Mouse (Mus musculus) Patski (cell line): ENCODE data around the gene Kctd3. TPM values are rescaled to one million over a fixed set of nuclear protein-coding genes. Genes with fewer than 3 reads are reported as not detected.
A peak's percentile ranks its signal among the peaks of the same experiment; 100 is the strongest.

Source experiments
- ATAC-seq: fragments of 100-300 bp; one replicate; pipeline ENCODE4 v1.8.0; 2021
- CTCF ChIA-PET: fragments of 350-600 bp; sonication (Branson Sonifier 250); formaldehyde crosslinking; loops from one replicate; lab custom pipeline; 2022; ENCODE audit warnings: inconsistent platforms; lab: Charles Lee
- POLR2A ChIA-PET: fragments of 350-600 bp; sonication (Branson Sonifier 250); formaldehyde crosslinking; loops from one replicate; lab custom pipeline; 2022; ENCODE audit warnings: antibody characterized with exemption, inconsistent platforms; lab: Charles Lee
- DNase-seq: peaks from one replicate; pipeline ENCODE4 v3.0.0-alpha.2; 2011; ENCODE audit warnings: low read depth, low spot score
- H3K27me3 ChIP-seq: fragments of 371-371 bp; one replicate; pipeline ENCODE4 v1.5.1; 2021
- CTCF ChIP-seq: fragments of 100-300 bp; IDR thresholded peaks from one replicate; pipeline ENCODE4 v1.5.1; 2021
- in situ Hi-C: fragments of 300-500 bp; cut with MboI; formaldehyde crosslinking; loops from 3 replicates; pipeline ENCODE4 v1.11.1; 2018; ENCODE audit warnings: low pct_unique_long_range_greater_than_20kb, mixed read lengths
- polyA plus RNA-seq: library from polyadenylated mRNA; unstranded; gene quantifications from one replicate; pipeline ENCODE4 v1.2.3, GENCODE M21; 2021

The Kctd3 gene
- polyA plus RNA-seq, 1 experiment from 2014 or later: 34.8 TPM

DNA sequence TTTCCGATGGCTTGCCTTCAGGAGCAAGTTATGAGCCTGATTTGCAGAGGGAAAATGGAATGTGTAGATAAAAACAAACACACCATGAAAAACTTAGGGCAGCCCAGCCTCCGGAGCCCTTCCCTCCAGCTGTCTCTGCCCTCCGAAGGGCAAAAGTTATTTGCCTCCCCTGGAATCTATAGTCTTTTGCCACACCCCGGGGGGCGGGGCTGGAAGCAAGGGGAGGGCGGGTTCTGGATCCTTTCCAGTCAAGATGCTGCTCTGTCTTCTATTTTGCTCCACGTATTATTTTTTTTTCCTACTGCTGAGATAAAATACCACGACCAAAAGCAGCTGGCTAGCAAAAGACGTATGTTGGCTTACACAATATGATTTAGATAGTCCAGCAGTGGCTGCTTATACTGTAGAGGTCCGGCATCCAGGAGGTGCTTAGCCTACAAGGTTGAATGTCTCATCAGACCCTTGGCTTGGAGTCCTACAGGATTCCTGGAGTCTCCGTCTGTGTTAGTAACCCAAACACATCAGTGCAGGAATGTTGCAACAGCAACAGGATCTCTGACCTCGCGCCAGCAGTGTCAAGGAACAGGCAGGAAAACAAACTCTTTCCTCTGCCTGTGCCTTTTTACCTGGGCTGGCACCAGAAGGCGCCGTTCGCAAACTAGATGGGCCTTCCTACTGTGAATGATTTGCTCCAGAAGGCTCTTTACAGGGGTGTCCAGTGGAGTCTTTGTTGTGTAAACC is 5.4 kb upstream of the Kctd3 start:
- in situ Hi-C loops: loop anchor here (25.0 kb wide), 2 partner anchors 924 to 1874 kb away; no protein-coding TSS in a partner anchor
- TF ChIP-seq CTCF: no peak
- DNase-seq (no peak), ATAC-seq (peak; percentile 42)
- H3K27me3 ChIP-seq: no peaks in the 10 kb centered on the region
- ChIA-PET POLR2A (no interaction called here), CTCF (no interaction called here)

DNA sequence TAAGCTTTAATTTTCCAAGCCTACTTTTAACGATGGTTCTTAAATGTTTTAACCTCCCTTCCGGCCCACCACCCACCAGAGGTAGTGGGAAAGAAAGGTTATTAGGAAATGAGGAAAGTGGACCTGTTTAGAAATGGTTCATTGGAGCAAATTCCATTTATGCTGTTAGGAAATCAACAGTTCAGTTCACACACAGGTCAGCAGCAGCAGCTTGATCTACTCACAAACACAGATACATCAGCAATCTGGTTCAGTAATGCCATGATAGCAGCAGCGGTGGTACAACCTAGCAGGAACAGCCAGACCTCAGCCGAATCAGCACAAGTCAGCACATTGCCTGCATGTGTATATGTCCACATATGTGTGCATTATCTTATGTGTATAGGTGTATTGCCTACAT is 3.0 kb upstream of the Kctd3 start:
- ATAC-seq: no peak
- CTCF ChIA-PET: no interaction called here
- TF ChIP-seq CTCF: no peak
- DNase-seq: no peak
- H3K27me3 ChIP-seq: no peaks in the 10 kb centered on the region
- POLR2A ChIA-PET: no interaction called here
- in situ Hi-C loops: loop anchor here (25.0 kb wide), 2 partner anchors 927 to 1877 kb away; no protein-coding TSS in a partner anchor

DNA sequence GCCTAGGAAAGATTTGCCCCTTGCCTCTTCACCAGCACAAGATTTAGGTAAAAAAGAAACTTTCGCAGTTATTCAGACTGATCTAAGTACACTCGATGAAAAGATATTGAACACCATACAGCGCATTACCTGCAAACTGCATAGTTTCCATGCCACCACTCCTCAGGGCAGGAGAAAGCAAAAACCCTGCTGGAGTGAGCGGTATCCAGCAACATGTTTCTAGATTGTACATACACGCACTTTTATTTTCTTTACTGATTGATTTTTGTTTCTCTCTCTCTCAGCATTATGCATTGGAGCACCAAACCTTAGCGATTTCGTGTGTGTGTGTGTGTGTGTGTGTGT is 311 bp upstream of the Kctd3 start:
- POLR2A ChIA-PET: interaction anchor here (0.9 to 1.1 kb wide), 2 partner anchors 12 to 31 kb away, joined by 4 to 12 read pairs; no protein-coding TSS in a partner anchor
- CTCF ChIA-PET: interaction anchor here (1.8 kb wide), 1 partner anchor 15 kb away, joined by 6 read pairs; no protein-coding TSS in a partner anchor
- in situ Hi-C loops: loop anchor here (25.0 kb wide), 2 partner anchors 929 to 1879 kb away; no protein-coding TSS in a partner anchor
- peak; percentile 42 for ATAC-seq
- no peak for TF ChIP-seq CTCF
- H3K27me3 ChIP-seq: no peaks in the 10 kb centered on the region
- DNase-seq: no peak

DNA sequence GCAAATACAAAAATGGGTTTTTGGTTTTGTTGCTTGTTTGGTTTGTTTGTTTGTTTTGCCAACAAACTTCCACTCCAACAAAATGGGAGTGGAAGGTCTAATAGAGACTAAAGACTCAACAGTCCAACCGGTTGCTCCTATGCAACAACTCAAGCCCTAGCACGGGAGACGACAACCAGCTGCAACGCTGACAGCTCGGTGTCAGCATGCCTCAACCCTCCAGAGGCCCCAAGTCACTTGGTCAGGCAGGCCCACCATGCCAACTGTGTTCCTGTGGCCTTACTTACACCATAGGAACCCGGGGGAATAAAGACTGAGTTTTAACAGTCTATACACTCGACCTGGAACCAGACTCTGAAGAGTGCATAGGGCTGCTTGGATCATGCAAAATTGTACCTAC is 815 bp downstream of the Kctd3 start:
- no peaks in the 10 kb centered on the region for H3K27me3 ChIP-seq
- no peak for DNase-seq
- peak; percentile 32 for ATAC-seq
- POLR2A ChIA-PET: interaction anchor here (1.1 kb wide), 1 partner anchor 30 kb away, joined by 12 read pairs; no protein-coding TSS in a partner anchor
- CTCF ChIA-PET: interaction anchor here (1.8 kb wide), 1 partner anchor 17 kb away, joined by 6 read pairs; no protein-coding TSS in a partner anchor
- in situ Hi-C loops: loop anchor here (25.0 kb wide), 2 partner anchors 930 to 1880 kb away; no protein-coding TSS in a partner anchor
- no peak for TF ChIP-seq CTCF

DNA sequence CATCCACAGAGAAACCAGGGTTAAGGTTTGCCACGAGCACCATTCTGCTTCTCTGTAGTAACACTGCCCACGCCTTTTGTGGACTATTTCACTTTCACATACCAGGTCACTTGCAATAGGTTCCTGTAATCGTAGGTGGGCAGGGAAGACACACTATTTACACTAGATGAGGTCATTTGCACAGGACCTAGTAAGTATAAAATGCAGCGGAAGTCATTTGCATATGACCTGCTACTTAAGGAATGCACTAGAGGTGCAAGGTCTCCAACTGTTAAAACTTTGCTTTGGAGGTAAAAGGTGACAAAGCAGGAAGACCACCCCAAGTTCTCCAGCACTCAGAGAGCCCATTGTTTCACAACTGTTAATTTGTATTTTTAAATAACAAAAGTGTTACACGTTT is 1.4 kb downstream of the Kctd3 start:
- DNase-seq (no peak), ATAC-seq (peak; percentile 7)
- POLR2A ChIA-PET: no interaction called here
- CTCF ChIA-PET: no interaction called here
- TF ChIP-seq CTCF: no peak
- no peaks in the 10 kb centered on the region for H3K27me3 ChIP-seq
- in situ Hi-C loops: loop anchor here (25.0 kb wide), 2 partner anchors 931 to 1881 kb away; no protein-coding TSS in a partner anchor

DNA sequence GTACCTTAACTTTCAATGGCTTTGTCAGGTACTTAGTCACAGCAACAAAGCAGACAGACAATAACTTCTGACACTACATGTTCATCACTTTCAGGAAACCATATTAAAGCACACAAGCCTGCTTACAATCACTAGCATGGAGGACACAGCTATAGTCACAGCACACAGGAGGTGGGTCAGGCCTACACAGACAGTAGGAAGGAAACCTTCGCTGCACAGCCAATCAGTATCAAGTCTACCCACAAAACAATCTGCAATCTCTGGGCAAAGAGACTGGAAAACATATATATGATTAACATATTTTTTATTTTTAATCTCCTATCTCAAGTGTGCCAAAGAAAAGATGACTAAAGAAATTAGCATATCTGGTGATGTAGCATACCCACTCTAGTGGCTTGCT is 2.9 kb downstream of the Kctd3 start:
- ChIA-PET CTCF (interaction anchor here (0.7 kb wide), 1 partner anchor 9 kb away, joined by 3 read pairs; no protein-coding TSS in a partner anchor), POLR2A (no interaction called here)
- TF ChIP-seq CTCF: no peak
- in situ Hi-C loops: loop anchor here (25.0 kb wide), 2 partner anchors 933 to 1883 kb away; no protein-coding TSS in a partner anchor
- H3K27me3 ChIP-seq: no peaks in the 10 kb centered on the region
- no peak for ATAC-seq
- DNase-seq: no peak

DNA sequence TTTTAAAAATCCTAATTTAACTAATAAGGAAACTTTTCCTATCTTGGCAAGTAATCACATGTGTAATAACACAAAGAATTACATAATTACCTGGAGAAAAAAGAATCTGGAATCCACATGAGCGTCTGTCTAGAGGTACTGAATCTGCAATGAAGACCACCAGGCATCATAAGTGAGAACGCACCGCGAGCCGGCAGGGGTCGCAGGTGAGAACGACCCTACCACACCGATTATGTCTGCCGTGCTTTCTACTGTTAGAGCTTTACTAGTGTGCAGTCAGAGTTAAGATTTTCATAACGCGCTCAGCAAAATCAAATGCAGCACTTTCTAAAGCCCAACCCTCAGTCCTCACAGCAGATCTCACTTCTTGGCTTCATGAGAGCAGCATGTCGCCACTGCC is 5.8 kb downstream of the Kctd3 start:
- CTCF ChIA-PET: interaction anchor here (1.1 kb wide), 1 partner anchor 8 kb away, joined by 6 read pairs; no protein-coding TSS in a partner anchor
- ATAC-seq (no peak), DNase-seq (no peak)
- POLR2A ChIA-PET: no interaction called here
- H3K27me3 ChIP-seq: no peaks in the 10 kb centered on the region
- TF ChIP-seq CTCF: no peak
- in situ Hi-C loops: loop anchor here (25.0 kb wide), 2 partner anchors 935 to 1885 kb away; no protein-coding TSS in a partner anchor

DNA sequence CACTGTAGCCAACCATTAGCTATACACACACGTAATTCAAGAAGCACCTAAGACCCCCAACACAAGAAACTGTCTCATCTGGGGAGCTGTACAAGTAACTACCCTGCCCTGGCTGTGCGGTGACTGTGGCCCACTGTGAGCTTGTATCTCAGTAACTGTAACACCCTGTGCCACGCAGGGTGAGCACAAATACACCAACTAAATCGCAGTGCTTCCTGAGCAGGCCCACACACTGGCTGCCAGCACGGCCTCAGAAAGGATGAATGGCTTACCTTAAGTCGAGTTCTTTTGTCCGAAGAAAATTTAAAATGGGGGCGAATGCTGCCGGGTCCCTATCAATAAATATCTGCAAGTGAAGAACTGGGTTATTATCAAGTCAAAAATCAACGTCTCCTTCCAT is 7.7 kb downstream of the Kctd3 start:
- in situ Hi-C loops: loop anchor here (25.0 kb wide), 2 partner anchors 937 to 1887 kb away; no protein-coding TSS in a partner anchor
- ATAC-seq (no peak), DNase-seq (no peak)
- ChIA-PET CTCF (no interaction called here), POLR2A (no interaction called here)
- no peak for TF ChIP-seq CTCF
- H3K27me3 ChIP-seq: no peaks in the 10 kb centered on the region

DNA sequence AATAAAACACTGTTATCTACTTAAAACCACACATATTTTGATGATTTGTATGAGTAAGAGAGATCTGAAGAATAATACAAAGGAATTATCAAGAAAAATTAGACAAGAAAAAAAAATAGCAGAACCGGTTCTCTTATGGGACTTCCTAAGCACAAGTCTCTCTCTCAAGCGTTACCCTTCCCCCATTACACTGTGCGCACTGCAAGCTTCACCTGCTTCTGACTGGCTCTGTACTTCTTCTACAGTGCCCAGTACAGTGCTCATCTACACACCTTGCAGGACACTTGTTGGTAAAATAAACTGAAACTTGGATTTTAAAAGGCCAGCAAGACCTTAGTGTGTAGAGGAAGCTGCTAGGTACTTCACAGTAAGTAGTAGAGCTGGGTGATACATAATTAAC is 9.7 kb downstream of the Kctd3 start:
- POLR2A ChIA-PET: no interaction called here
- no peaks in the 10 kb centered on the region for H3K27me3 ChIP-seq
- DNase-seq (no peak), ATAC-seq (no peak)
- in situ Hi-C loops: no loop called here
- TF ChIP-seq CTCF: no peak
- CTCF ChIA-PET: no interaction called here

DNA sequence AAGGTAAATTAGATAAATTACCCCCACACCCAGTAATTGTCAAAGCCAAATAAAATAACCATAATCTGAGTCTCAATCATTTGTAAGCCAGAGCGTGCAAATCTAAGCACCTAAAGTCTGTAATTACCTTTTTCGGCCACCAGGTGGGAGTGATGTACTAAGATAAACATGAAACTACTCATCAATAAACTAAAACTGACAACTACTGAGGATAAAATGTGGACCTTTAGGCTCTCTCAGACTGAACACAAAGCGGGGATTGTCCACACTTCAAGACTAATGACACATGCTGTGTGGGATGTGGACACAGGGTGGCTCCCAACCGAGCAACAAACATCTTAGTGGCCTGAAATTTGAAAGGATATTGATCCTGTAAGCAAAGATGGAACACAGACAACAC is 14.4 kb downstream of the Kctd3 start:
- TF ChIP-seq CTCF: no peak
- ATAC-seq (no peak), DNase-seq (no peak)
- in situ Hi-C loops: no loop called here
- CTCF ChIA-PET: interaction anchor here (0.5 to 2.1 kb wide), 3 partner anchors 9 to 856 kb away, joined by 3 to 6 read pairs (median 3); no protein-coding TSS in a partner anchor
- no peaks in the 10 kb centered on the region for H3K27me3 ChIP-seq
- POLR2A ChIA-PET: no interaction called here

DNA sequence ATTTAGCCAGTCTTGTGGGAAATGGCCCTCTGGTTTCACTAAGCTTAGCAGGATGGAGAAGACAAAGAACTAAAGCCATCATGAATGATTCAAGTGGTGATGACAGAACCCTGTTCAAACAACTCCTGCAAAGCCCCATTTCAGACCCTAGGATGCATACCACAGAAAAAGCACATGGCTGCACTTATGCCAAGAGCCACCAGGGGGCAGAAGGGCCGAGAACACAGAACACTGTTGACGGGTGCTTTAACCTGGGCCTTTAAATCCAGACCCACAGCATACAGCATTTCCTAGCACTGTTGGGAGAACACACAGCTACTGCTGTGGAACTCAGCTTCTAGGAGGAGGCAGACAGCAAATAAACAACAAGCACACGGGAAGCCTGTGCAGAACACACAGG is 27.6 kb downstream of the Kctd3 start:
- ATAC-seq (peak; percentile 92), DNase-seq (no peak)
- in situ Hi-C loops: no loop called here
- ChIA-PET POLR2A (interaction anchor here (0.6 kb wide), 1 partner anchor 648 kb away, joined by 5 read pairs; no protein-coding TSS in a partner anchor), CTCF (interaction anchor here (1.1 to 2.4 kb wide), 3 partner anchors 10 to 17 kb away, joined by 4 to 9 read pairs (median 7); no protein-coding TSS in a partner anchor)
- no peaks in the 10 kb centered on the region for H3K27me3 ChIP-seq
- peak; percentile 88 for TF ChIP-seq CTCF
